Mouse (Mus musculus): Measurements from ENCODE around the gene Cpsf6. TPM values are rescaled to one million over a fixed set of nuclear protein-coding genes. Genes with fewer than 3 reads are reported as not detected.

Gene Cpsf6
- polyA plus RNA-seq, 1 experiment from 2014 or later, result 173 TPM

DNA sequence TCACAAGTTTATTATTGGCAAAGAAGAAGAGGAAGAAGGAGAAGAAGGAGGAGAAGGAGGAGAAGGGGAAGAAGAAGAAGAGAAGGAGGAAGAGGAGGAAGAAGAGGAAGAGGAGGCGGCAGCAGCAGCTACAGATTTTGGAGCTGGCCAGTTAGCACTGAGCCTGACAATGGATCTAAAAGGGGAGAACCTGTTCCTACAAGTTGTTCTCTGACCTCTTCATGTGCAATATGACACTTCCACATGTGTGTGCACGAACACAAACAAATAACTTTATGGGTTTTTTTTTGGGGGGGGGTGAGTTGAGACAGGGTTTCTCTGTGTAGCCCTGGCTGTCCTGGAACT, 5.2 kb upstream of the Cpsf6 start:
- 78% methylated on average over 2 of the region's 2 CpGs for WGBS
- Histone ChIP-seq H3K27me3 (ENCODE audit: control insufficient read depth, insufficient read depth, low read length) (no peaks in the 10 kb centered on the region), H3K4me1 (ENCODE audit: control insufficient read depth, insufficient read depth, low read length) (no peaks in the 10 kb centered on the region), H3K9ac (replicated peaks; ENCODE audit: low read depth, low read length) (no peak overlapping the region), H3K4me3 (ENCODE audit: low read depth, low read length) (no peak overlapping the region), H3K9me3 (ENCODE audit: control insufficient read depth, low read depth, low read length) (no peaks in the 10 kb centered on the region), H3K36me3 (ENCODE audit: control insufficient read depth, insufficient read depth, low read length) (no peaks in the 10 kb centered on the region), H3K27ac (ENCODE audit: low read length) (no peak overlapping the region), H3K4me2 (replicated peaks; ENCODE audit: low read depth, low read length) (no peak overlapping the region)
- no peak for ATAC-seq (ENCODE audit: insufficient number of reproducible peaks, insufficient read depth, low FRiP score, low read depth)

DNA sequence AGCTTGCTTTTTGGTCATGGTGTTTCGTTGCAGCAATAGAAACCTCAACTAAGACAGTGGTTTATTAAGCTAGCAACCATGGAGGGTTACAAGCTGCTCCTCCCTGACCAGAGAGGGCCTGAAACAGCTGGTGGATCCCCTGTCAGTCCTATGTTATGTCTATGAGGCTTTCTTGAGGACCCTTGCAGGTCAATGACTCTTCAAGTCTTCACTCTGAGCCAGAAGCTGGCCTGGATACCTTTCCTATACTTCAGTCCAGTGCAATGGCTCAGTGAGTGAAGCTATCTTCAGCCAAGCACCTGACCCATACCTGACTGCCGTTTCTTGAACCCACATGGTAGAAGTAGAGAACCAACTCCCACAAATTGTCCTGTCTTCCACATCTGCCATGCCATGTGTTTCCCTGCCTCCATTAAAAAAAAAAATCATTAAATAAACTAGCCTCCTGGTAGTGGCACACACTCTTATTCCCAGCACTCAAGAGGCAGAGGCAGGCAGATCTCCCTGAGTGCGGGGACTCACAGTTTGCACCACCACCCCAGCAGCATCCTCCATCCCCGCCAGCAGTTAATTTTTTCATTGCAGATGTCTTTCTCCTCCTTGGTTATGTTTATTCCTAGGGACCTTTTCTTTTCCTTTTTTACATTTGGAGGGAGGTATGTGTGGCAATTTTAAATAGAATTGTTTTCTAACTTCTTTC, 4.7 kb upstream of the Cpsf6 start:
- no peak overlapping the region for H3K9ac ChIP-seq (replicated peaks; ENCODE audit: low read depth, low read length)
- H3K4me1 ChIP-seq (ENCODE audit: control insufficient read depth, insufficient read depth, low read length), result no peaks in the 10 kb centered on the region
- no peak for ATAC-seq (ENCODE audit: insufficient number of reproducible peaks, insufficient read depth, low FRiP score, low read depth)
- no peak overlapping the region for H3K4me2 ChIP-seq (replicated peaks; ENCODE audit: low read depth, low read length)
- H3K36me3 ChIP-seq (ENCODE audit: control insufficient read depth, insufficient read depth, low read length), result no peaks in the 10 kb centered on the region
- no peak overlapping the region for H3K27ac ChIP-seq (ENCODE audit: low read length)
- no peaks in the 10 kb centered on the region for H3K9me3 ChIP-seq (ENCODE audit: control insufficient read depth, low read depth, low read length)
- H3K4me3 ChIP-seq (ENCODE audit: low read depth, low read length), result no peak overlapping the region
- 88% methylated on average over 4 of the region's 4 CpGs for WGBS
- H3K27me3 ChIP-seq (ENCODE audit: control insufficient read depth, insufficient read depth, low read length), result no peaks in the 10 kb centered on the region

DNA sequence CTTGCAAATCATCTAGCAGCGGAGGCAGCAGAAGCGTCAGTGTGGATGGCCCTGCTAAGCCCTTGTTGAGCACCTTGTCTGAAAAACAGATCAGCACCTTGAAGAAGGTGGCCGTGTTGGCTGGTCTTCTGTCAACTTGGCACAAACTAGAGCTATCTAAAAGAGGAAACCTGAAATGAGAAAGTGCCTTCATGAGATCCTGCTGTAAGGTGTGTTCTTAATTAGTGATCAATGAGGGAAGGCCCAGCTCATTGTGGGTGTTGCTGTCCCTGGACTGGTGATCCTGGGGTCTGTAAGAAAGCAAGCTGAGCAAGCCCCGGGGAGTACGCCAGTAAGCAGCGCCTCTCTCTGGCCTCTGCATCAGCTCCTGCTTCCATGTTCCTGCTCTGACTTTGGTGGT, 4.1 kb upstream of the Cpsf6 start:
- Histone ChIP-seq H3K4me2 (replicated peaks; ENCODE audit: low read depth, low read length) (no peak overlapping the region), H3K9me3 (ENCODE audit: control insufficient read depth, low read depth, low read length) (no peaks in the 10 kb centered on the region), H3K27ac (ENCODE audit: low read length) (no peak overlapping the region), H3K4me1 (ENCODE audit: control insufficient read depth, insufficient read depth, low read length) (no peaks in the 10 kb centered on the region), H3K27me3 (ENCODE audit: control insufficient read depth, insufficient read depth, low read length) (no peaks in the 10 kb centered on the region), H3K9ac (replicated peaks; ENCODE audit: low read depth, low read length) (no peak overlapping the region), H3K36me3 (ENCODE audit: control insufficient read depth, insufficient read depth, low read length) (no peaks in the 10 kb centered on the region), H3K4me3 (ENCODE audit: low read depth, low read length) (no peak overlapping the region)
- no peak for ATAC-seq (ENCODE audit: insufficient number of reproducible peaks, insufficient read depth, low FRiP score, low read depth)
- WGBS, result 72% methylated on average over 6 of the region's 6 CpGs

DNA sequence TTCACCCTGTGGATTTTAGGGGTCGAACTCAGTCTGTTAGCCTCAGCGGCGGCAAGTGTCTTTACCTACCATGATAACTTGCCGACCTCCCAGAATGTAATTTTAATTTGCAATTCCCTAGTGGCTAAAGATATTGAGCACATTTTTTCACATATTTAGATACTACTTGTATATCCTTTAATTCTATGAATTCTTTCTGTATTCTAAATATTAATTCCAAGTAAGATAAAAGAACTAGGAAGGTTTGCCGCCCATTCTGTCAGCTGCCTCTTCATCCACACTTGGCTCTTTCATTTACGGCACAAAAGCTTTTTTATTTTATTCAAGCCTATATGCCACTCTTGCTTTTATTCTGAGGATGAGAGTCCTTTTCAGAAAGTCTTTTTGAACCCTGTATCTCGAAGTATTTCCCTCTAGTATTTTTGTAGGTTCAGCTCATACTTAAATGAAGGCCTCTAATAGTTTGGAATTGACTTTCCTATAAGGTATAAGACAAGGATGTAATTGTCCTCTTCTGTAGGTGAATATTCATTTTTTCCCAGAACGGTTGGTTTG, 3.3 kb upstream of the Cpsf6 start:
- no peak for ATAC-seq (ENCODE audit: insufficient number of reproducible peaks, insufficient read depth, low FRiP score, low read depth)
- H3K4me2 ChIP-seq (replicated peaks; ENCODE audit: low read depth, low read length), result no peak overlapping the region
- no peak overlapping the region for H3K9ac ChIP-seq (replicated peaks; ENCODE audit: low read depth, low read length)
- no peaks in the 10 kb centered on the region for H3K9me3 ChIP-seq (ENCODE audit: control insufficient read depth, low read depth, low read length)
- no peak overlapping the region for H3K27ac ChIP-seq (ENCODE audit: low read length)
- H3K4me1 ChIP-seq (ENCODE audit: control insufficient read depth, insufficient read depth, low read length), result no peaks in the 10 kb centered on the region
- H3K4me3 ChIP-seq (ENCODE audit: low read depth, low read length), result no peak overlapping the region
- H3K36me3 ChIP-seq (ENCODE audit: control insufficient read depth, insufficient read depth, low read length), result no peaks in the 10 kb centered on the region
- 84% methylated on average over 8 of the region's 8 CpGs for WGBS
- H3K27me3 ChIP-seq (ENCODE audit: control insufficient read depth, insufficient read depth, low read length), result no peaks in the 10 kb centered on the region

DNA sequence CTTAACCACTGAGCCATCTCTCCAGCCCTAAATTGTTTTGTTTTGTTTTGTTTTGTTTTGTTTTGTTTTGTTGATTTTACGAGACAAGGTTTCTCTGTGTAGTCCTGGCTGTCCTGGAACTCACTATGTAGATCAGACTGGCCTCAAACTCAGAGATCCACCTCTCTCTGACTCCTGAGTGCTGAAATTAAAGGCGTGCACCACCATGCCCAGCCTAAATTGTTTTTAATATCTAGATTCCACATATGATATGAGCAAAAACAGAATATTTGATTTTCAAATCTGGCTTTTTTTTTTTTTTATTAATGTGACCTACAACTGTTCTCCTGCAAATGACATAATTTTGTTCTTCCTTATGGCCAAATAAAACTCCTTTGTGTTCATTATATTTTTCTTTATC, 2.3 kb upstream of the Cpsf6 start:
- Histone ChIP-seq H3K27me3 (ENCODE audit: control insufficient read depth, insufficient read depth, low read length) (no peaks in the 10 kb centered on the region), H3K9ac (replicated peaks; ENCODE audit: low read depth, low read length) (no peak overlapping the region), H3K4me3 (ENCODE audit: low read depth, low read length) (no peak overlapping the region), H3K27ac (ENCODE audit: low read length) (no peak overlapping the region), H3K9me3 (ENCODE audit: control insufficient read depth, low read depth, low read length) (no peaks in the 10 kb centered on the region), H3K36me3 (ENCODE audit: control insufficient read depth, insufficient read depth, low read length) (no peaks in the 10 kb centered on the region), H3K4me2 (replicated peaks; ENCODE audit: low read depth, low read length) (no peak overlapping the region), H3K4me1 (ENCODE audit: control insufficient read depth, insufficient read depth, low read length) (no peaks in the 10 kb centered on the region)
- 79% methylated on average over 2 of the region's 2 CpGs for WGBS
- ATAC-seq (ENCODE audit: insufficient number of reproducible peaks, insufficient read depth, low FRiP score, low read depth), result no peak

DNA sequence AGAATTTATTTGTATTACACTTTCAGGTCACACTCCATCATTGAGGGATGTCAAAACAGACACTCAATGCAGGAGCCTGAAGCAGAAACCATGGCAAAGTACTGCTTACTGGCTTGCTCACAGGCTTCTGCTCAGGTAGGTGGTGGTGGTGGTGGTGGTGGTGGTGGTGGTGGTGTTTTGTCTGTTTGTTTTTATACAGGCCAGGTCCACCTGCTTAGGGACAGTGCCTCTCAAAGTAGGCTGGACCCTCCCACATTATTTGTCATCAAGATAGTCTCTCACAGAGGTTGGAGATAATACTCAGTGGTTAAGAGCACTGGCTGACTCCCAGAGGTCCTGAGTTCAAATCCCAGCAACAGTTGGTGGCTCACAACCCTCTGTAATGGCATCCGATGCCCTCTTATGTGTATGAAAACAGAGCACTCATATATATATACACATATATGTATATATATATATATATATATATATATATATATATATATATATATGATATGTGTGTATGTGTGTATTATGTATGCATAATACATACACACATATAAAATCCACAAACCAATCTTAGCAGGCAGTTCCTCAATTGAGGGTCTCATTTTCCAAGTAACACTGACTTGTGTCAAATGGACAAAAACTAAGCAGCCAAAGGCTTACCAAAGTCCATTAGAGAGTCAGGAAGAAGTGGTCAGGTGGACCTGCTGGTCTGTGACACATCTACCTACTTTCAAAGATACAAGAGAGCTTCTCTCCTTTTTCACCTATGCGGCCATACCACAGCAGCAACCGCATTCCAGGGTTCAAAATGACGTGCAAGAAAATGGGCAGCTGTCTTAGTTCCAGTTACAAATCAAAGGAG, 1.1 kb upstream of the Cpsf6 start:
- Histone ChIP-seq H3K4me2 (replicated peaks; ENCODE audit: low read depth, low read length) (no peak overlapping the region), H3K4me3 (ENCODE audit: low read depth, low read length) (no peak overlapping the region), H3K4me1 (ENCODE audit: control insufficient read depth, insufficient read depth, low read length) (no peaks in the 10 kb centered on the region), H3K9me3 (ENCODE audit: control insufficient read depth, low read depth, low read length) (no peaks in the 10 kb centered on the region), H3K27me3 (ENCODE audit: control insufficient read depth, insufficient read depth, low read length) (no peaks in the 10 kb centered on the region), H3K36me3 (ENCODE audit: control insufficient read depth, insufficient read depth, low read length) (no peaks in the 10 kb centered on the region), H3K27ac (ENCODE audit: low read length) (no peak overlapping the region), H3K9ac (replicated peaks; ENCODE audit: low read depth, low read length) (no peak overlapping the region)
- ATAC-seq (ENCODE audit: insufficient number of reproducible peaks, insufficient read depth, low FRiP score, low read depth), result no peak
- WGBS, result 93% methylated on average over 4 of the region's 4 CpGs

DNA sequence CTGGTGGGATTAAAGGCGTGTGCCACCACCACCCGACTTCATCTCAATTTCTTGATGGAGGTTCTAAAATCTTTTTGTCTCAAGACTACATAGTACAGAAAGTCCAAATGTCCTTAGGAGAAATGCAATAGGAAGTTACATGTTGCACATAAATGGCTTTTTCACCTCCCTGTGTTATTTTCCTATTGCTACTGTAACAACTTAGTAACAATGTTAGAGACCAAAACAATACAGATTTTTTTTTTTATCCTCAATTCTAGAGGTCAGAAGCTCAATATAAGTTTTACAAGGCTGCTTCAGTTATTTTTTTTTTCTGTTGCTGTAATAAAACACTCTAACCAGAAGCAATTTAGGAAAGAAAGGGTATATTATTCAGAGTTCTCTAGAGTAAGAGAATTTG, 374 bp downstream of the Cpsf6 start:
- H3K4me2 ChIP-seq (replicated peaks; ENCODE audit: low read depth, low read length), result no peak overlapping the region
- no peaks in the 10 kb centered on the region for H3K27me3 ChIP-seq (ENCODE audit: control insufficient read depth, insufficient read depth, low read length)
- no peaks in the 10 kb centered on the region for H3K4me1 ChIP-seq (ENCODE audit: control insufficient read depth, insufficient read depth, low read length)
- H3K36me3 ChIP-seq (ENCODE audit: control insufficient read depth, insufficient read depth, low read length), result no peaks in the 10 kb centered on the region
- H3K9ac ChIP-seq (replicated peaks; ENCODE audit: low read depth, low read length), result no peak overlapping the region
- no peak for ATAC-seq (ENCODE audit: insufficient number of reproducible peaks, insufficient read depth, low FRiP score, low read depth)
- 90% methylated on average over 2 of the region's 2 CpGs for WGBS
- H3K9me3 ChIP-seq (ENCODE audit: control insufficient read depth, low read depth, low read length), result no peaks in the 10 kb centered on the region
- no peak overlapping the region for H3K27ac ChIP-seq (ENCODE audit: low read length)
- no peak overlapping the region for H3K4me3 ChIP-seq (ENCODE audit: low read depth, low read length)

DNA sequence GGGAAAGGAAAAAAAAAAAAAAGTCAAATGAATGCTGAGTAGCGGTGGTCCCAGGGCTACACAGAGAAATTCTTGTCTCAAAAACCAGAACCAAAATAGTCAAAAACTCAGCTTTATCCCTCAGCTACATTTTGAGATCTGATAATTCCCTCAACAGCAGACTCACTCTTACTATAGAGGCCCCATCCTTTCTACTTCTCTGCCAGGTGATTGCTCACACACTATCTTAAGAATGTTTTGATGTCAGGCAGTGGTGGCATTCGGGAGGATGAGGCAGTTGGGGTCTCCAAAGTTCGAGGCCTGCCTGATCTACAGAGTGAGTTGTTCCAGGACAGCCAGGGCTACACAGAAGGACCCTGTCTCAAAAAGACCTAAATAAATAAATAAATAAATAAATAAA, 1.2 kb downstream of the Cpsf6 start:
- Histone ChIP-seq H3K9me3 (ENCODE audit: control insufficient read depth, low read depth, low read length) (no peaks in the 10 kb centered on the region), H3K4me3 (ENCODE audit: low read depth, low read length) (no peak overlapping the region), H3K4me2 (replicated peaks; ENCODE audit: low read depth, low read length) (no peak overlapping the region), H3K36me3 (ENCODE audit: control insufficient read depth, insufficient read depth, low read length) (no peaks in the 10 kb centered on the region), H3K9ac (replicated peaks; ENCODE audit: low read depth, low read length) (no peak overlapping the region), H3K4me1 (ENCODE audit: control insufficient read depth, insufficient read depth, low read length) (no peaks in the 10 kb centered on the region), H3K27me3 (ENCODE audit: control insufficient read depth, insufficient read depth, low read length) (no peaks in the 10 kb centered on the region), H3K27ac (ENCODE audit: low read length) (no peak overlapping the region)
- WGBS, result 89% methylated on average over 3 of the region's 3 CpGs
- no peak for ATAC-seq (ENCODE audit: insufficient number of reproducible peaks, insufficient read depth, low FRiP score, low read depth)
